Mouse (Mus musculus) hindlimb bud, embryonic 11.5 days (tissue): ENCODE results near the gene Gins2.

Source experiments
- DNase-seq: peaks from one replicate; pipeline ENCODE4 v3.0.0-alpha.2; 2012; ENCODE audit warnings: low read depth, low spot score; ENCODE audit errors: extremely low spot score

Gins2 gene

GRCm38 (mm10) chr8:120549321-120549921 is 39.7 kb downstream of the Gins2 start:
- no peak for DNase-seq

DNA sequence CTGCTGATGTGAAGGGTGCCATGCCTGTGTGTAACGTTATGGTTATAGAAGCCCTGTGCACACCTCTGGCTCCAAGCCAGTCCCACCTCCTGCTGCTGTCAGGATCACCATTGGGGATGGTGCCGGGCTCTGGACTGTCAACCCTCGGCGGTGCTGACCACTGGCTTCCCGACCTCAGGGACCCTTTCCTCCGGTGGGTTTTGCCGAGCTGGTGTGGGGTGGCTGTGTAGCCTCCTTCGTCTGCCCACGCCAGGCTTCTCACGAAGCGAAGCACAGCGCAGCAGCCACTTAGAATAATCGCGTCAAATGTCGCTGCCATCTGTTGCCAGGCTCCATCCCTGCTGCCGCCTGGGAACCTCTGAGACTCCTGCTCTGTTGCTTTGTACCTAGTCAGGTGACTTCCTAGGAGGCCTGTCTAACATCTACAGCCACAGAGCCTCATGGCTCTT is 40.8 kb downstream of the Gins2 start:
- DNase-seq = no peak

DNA sequence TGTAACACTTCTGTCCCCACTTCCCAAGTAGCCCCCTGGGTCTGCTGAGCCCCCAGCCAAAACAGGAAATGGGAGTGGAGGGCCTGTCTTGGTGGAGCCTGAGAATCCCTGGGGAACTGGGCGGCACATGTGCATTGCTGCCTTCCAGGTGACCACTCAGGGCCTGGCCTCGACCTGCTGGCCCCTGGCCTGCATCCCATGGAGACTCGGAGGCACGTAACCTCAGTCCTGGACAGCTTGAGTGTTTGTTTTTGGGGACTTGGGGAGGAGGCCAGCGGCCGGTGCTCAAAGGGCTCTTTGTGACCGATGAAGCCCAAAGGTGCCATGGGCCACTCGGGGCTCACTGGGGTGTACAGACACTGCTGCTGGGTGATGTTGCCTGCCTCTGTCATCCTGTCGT is 41.5 kb downstream of the Gins2 start:
- no peak for DNase-seq

- no peak for DNase-seq
Measured at GRCm38 (mm10) chr8:120544155-120544554, 44.9 kb downstream of the Gins2 start.

GRCm38 (mm10) chr8:120543416-120544055 is 45.6 kb downstream of the Gins2 start:
- DNase-seq = no peak

DNA sequence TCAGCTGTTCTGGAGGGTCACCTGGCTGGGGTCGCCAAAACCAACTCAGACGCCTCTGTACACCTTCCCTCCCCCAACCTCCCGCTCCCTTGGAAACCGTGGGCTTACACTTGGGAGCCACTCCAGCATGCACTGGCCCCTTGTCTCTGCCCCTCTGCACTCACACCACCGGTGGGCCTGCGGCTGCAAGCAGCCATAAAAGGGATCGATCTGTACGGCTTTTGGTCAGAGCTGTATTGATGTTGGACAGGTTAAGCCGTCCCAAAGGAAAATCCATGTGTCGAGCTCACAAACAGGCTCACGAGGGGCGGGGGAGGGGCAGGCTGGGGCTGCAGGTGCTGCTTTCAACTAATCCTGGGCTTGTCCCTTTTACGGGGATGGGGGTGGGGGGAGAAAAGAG is 46.1 kb downstream of the Gins2 start:
- no peak for DNase-seq

- DNase-seq = no peak
Measured at GRCm38 (mm10) chr8:120539775-120540625, 49.1 kb downstream of the Gins2 start.

DNA sequence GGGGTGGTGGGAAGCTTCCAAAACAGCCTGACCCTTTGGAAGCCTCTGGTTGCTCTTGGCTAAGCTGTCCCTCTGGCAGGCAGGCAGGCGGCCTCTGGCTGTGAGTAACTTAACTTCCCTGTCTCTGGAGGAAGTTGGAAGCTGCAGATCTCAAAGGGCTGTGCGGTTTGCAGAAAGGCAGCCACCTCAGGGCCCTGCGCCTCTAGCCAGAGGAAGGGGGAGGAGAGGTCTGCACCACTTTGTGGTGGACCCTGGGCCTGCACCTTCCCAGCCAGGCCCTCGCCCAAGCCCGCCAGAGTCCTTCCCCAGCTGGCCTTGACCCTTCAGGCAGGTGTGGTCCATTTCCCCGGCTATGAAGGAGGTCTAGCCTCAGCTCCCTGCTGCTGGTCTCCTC is 49.7 kb downstream of the Gins2 start:
- DNase-seq = no peak

DNA sequence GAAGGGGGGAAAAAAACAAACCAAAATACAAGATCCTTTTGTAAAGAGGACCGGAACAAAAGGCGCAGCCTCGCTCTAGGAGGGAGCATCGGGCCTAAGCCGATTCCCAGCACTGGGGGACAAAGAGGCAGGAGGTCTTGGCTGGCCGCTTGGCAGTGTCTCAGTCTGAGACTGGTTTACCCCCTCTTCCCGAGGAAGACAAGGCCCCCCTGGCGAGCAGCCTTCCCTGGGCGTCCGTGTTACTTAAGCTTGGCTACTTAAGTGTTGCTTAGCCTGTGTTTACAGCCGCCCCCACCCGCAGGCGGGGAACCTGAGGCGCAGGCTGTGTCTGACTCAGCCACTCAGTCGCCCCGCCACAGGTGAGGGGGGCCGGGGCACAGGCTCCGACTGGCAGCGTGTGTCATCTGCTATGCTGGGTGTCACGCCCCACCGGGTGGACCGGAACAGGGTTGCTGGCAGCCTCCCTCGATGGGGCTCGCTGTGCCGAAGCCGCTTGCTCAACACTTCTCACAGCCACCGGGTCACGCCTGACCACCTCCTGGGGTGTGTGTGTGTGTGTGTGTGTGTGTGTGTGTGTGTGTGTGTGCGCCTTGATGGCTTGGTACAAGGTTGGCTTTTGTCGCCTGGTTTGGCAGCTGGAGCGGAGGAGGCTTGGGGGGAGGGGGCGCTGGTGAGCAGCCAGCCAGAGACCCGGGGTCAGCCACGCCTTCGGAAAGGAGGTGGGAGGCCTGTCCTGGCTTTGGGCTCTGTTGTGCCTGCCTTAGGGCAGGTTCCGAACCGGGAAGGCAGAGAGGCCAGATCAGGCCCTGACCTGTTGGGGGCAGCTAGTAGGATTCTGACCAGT is 50.5 kb downstream of the Gins2 start:
- DNase-seq = no peak

DNA sequence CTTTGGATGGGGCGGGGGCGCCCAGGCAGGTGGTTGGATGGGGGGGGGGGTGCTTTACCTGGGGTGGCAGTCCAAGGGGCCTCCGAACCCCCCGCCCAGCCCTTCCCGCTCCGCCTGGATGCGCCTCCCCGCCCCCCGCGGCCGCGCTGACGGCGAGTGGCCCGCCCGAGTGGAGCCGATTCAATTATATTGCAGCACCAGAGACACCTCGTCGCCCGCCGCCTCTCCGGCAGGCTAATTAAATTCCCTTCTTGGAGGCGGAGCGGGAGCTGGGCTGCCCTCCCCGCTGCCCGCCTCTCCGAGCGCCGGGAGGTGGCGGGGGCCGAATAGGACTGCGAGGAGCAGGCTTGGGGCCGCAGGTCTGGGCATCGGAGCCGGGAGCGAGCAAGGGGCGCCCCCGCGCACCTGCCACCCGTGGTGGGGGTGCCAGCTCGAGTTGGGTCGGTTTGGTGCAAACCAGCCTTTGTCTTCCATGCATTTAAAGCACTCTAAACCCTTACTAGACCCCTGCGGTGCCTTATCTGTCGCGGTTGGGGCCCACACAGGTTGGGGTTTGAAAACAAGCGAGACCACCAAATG is 51.2 kb downstream of the Gins2 start:
- no peak for DNase-seq

DNA sequence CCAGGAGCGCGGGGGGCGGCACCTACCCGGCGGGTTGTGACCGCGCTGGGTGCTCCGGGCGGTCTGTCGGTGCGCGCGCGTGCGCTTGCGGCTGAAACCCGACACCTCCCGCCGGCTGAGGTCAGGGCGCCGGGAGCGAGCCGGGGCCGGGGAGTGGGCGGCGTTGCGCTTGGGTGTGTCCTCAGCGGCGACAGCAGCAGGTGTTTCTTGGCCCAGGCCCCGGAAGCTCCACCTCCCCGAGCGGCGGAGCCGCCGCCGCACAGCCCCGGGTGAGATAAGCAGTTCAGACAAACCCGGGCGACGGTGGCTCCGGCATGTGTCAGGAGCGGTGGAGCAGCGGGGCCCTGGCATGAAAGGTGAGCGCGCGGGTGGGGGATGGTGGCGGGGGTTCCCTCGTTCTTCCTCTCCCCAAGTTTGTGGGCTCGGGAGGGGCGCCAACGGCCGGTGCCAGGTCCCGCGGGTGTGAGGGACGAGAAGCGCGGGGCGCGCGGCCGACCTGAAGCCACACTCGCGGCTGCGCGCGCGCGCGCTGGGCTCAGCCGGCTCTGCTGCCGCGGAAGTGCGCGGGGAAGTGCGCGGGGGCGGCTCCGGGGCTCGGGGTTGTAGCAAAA is 51.8 kb downstream of the Gins2 start:
- DNase-seq = no peak

GRCm38 (mm10) chr8:120536306-120537206 is 52.5 kb downstream of the Gins2 start:
- DNase-seq = no peak

GRCm38 (mm10) chr8:120535452-120536305 is 53.4 kb downstream of the Gins2 start:
- DNase-seq = no peak

DNA sequence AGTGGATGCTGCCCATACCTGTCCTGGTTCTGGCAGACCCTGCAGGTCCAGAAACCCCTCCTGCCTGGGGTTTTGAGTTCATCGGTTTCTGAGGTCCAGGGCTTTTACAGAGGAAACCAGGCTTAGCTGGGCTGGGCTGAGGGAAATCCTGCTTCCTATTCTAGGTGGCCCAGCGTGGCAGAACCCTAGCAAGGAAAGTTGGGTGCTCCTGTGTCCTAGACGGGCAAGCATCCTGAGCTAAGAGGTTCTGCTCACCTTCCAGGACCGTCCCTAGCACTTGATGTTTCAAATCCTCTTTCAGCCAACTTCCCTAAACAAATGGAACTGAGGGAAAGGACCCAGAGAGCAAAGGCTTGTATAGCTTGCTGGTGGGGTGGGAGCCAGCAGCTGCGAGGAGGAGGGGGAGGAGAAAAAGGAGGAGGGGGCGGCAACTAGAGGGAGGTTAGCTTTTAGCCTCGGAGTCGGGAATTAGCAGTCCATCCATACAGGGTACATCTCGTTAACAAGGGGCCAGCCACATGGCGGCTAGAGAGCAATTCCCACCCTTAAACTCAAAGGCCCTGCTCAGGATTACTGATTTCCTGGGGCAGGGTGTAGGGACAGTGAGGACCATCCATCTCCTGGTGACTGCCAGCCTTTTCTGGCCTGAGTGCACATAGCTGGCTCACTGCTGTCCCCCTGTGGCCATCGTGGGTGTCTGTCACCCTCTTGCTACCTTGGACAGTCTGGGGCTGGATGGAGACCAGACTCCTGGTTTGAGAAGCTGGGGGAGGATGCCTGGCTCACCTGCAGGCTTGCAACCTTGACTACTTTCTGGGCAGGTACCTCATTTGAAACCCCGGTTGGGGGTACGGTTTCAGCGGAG is 54.4 kb downstream of the Gins2 start:
- DNase-seq = peak; percentile 69

DNA sequence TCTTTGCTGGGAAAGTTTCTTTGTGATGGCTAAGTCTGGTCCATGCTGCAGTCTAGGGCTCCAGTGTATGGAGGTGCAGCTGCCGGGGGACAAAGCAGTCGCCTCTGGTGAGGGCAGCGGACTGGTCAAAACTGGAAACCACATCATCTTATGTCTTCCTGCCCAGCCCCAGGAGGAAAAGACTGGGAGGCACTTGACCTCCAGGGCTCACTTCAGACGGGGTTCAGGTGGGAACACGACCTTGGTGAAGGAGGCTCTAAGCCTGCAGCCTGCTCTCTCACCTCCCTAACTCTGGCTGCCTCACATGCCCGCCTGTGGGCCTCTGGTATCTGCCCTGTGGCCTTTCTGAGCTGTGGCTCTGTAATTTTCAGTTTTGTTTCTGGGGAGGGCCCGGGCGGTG is 55.0 kb downstream of the Gins2 start:
- DNase-seq = no peak

DNA sequence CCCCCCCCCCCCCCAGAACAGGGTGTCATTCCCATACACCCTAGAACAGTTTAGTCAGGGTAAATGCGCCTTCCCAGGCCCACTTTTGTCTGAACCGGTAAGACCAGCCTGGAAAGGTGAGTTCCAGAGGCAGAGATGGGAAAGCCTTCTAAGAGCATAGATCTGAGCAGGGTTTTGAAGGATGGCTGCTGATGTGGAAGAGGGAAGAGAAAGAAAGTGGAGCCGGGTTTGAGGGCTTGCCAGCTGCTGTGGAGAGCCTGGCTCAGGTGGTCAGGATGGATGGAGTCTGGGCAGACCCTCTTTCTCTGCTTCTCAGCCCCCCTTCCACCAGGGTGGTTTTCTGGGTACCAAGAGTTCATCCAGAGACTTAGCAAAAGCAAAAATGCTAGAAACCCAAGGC is 55.7 kb downstream of the Gins2 start:
- no peak for DNase-seq

DNA sequence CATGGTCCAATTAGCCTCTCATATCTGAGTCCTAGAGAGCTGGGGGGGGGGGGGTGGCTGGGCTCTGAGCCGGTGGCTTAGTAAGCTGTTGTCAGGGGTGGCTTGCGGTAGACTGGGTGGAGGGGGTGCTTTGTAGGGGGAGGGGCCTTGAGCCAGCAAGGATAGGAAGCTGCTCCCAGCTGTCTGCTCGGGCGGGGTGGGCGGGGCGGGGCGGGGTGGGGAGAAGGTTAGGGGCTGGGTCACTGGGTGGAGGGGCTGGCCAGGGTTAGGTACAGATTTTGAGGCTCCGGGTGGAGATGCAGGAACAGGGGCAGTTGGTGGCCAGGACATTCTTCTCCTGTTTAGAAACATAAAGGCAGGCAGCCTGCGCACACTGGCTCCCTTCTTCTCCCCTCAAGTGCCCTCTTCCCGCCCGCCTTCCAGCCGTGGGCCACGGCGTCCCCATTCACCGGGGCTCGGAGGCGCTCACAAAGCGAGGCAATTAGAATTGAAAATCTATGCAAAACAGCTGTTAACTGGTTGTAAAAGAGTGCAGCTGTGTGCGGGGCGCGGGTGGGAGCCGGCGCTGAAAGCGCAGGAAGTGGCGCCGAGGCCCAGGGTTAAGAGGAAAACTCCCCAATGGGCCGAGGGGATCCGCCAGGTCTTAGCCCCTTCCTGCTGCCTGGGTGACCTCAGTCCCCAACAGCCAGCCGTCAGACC is 56.4 kb downstream of the Gins2 start:
- DNase-seq = no peak
